Mouse (Mus musculus) embryonic facial prominence, embryonic 15.5 days (tissue): ENCODE data around the gene Zfp316. TPM values are rescaled to one million over a fixed set of nuclear protein-coding genes. Genes with fewer than 3 reads are reported as not detected.

Experiments used
- ATAC-seq: fragments of 200-750 bp; cut with Nextera tagmentation; 2 replicates; pipeline ENCODE4 v1.8.0; 2017; ENCODE audit warnings: low read depth, moderate TSS enrichment; ENCODE audit not compliant: insufficient number of reproducible peaks, low FRiP score, low TSS enrichment
- H3K27ac ChIP-seq: fragments of 300-500 bp; sonication (generic); replicated peaks from 2 replicates; pipeline ENCODE4 v1.5.1; 2015; ENCODE audit warnings: mild to moderate bottlenecking, inconsistent platforms
- H3K27me3 ChIP-seq: fragments of 300-500 bp; sonication (generic); 2 replicates; pipeline ENCODE4 v1.6.1; 2015; ENCODE audit warnings: inconsistent platforms
- H3K36me3 ChIP-seq: fragments of 300-500 bp; sonication (generic); 2 replicates; pipeline ENCODE4 v1.6.1; 2015; ENCODE audit warnings: mild to moderate bottlenecking, inconsistent platforms
- H3K4me1 ChIP-seq: fragments of 300-500 bp; sonication (generic); 2 replicates; pipeline ENCODE4 v1.6.1; 2015; ENCODE audit warnings: inconsistent platforms
- H3K4me2 ChIP-seq: fragments of 300-500 bp; sonication (generic); replicated peaks from 2 replicates; pipeline ENCODE4 v1.6.1; 2015; ENCODE audit warnings: mild to moderate bottlenecking, inconsistent platforms
- H3K4me3 ChIP-seq: fragments of 300-500 bp; sonication (generic); replicated peaks from 2 replicates; pipeline ENCODE4 v1.5.1; 2015; ENCODE audit warnings: mild to moderate bottlenecking, inconsistent platforms
- H3K9ac ChIP-seq: fragments of 300-500 bp; sonication (generic); 2 replicates; pipeline ENCODE4 v1.6.1; 2015; ENCODE audit warnings: inconsistent platforms
- H3K9me3 ChIP-seq: fragments of 300-500 bp; sonication (generic); replicated peaks from 2 replicates; pipeline ENCODE4 v1.6.1; 2016; ENCODE audit warnings: inconsistent platforms
- whole genome bisulfite sequencing: fragments of 180-500 bp; shearing (Covaris S2); methylation state at CpG from one replicate; pipeline ENCODE4 v1.1.7; 2015; 5-methylcytosine and 5-hydroxymethylcytosine counted together
- polyA plus RNA-seq: library from polyadenylated mRNA; unstranded; fragments of >200 nt; fragmentation: Nextera tagmentation; extraction: Ambion mirVana; gene quantifications from 2 replicates; pipeline ENCODE4 v1.2.1, GENCODE M21; 2015

Zfp316 gene
- polyA plus RNA-seq = 4.4 and 5.2 TPM in 2 replicates

DNA sequence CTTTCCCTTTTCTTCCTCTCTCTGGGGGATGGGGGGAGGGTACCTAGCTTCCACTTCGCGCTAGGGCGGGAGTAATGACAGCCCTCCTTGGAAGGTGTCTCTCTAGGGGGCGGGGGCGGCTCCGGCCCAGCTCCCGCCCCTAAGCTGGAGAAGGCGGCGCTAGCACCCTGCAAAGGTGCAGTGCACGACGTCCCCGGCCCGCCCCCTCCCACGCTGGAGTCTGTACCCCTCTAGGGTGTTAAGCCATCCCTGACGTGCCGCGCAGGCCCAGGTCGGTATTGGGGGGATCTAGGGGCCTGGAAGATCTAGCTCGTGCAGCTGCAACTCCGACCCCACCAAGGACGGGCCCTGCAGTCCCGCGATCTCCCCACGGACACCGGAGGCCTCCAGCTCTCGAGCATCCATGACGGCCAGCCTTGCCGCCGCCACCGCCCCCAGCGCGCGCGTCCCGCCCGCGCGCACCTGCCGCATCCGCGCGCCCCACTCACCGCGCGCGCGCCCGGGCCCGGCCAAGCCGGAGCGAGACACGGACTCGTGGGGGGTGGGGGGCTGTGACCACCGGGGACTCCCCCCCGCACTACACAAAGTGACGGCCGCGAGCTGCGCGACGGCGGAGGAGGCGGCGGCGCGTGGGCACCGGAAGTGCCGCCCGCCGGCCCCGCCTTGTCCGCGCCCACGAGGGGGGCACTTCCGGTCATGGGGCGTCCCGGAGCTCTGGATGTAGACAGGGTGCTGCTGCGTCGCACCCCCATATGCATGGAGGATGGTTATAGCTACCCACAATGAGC is at the start of gene Zfp316:
TSS of gene Zfp316 (minus strand) at position 660 of the 788 bp plus-strand sequence.
- no peaks in the 10 kb centered on the region for H3K9me3 ChIP-seq
- H3K4me1 ChIP-seq = peaks cover 23% of the 10 kb centered on the region
- peak within 1 kb of the TSS; percentile 88 for H3K4me2 ChIP-seq
- peaks cover 2% of the 10 kb centered on the region; the same call in 1 of the 2 replicates for H3K36me3 ChIP-seq
- H3K27me3 ChIP-seq = no peaks in the 10 kb centered on the region
- H3K27ac ChIP-seq = peak within 1 kb of the TSS; percentile 63
- peak; percentile 80 for ATAC-seq
- peak within 1 kb of the TSS; percentile 78 for H3K4me3 ChIP-seq
- under 1% methylated on average over 76 of the region's 79 CpGs for WGBS
- peak within 1 kb of the TSS; percentile 88 for H3K9ac ChIP-seq

DNA sequence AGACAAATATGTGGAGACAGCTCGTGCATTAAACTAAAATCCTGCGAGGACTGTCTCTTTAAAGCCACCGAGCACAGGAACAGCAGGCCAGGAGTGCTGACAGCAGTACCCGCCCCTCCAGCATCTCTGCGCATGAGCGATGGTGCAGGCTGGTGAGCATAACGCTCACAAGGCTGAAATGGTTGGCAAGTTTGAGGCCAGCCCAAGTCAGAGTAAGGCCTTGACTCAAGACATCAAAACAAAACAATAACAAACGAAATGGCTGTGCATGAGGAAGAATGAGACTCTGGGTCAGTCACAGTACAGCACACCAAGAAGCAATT is 47.4 kb upstream of the Zfp316 start:
- WGBS = 86% methylated on average over 8 of the region's 8 CpGs
- ATAC-seq = no peak

DNA sequence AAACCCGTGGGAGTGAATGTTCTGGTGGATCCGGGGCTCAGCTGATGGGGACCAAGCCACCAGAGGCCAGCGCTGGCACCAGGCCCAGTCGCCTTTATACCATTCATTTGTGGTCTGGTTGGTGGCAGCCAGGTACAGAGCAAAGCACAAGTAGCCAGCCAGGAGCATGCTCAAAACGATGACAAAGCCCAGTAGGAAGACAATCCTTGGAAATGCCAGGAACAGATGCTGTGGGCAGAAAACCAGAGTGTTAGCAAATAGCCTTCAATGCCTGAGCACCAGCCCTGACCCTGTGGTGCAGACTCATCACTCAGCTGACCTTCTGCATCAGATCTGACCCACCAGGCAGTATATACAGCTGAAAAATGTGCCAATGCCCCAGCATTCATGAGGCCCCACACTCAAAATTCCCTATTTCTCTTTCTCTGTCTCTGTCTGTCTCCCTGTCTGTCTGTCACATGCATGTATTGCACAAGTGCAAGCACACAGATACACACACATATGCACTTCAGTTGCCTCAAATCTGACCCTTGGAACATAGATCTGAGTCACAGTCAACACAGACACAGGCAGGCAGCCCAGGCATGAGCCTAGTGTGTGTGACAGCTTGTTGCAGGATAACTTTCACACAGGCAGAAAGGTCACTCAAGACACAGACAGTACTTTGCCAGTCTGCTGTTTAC is 46.9 kb upstream of the Zfp316 start:
- no peak overlapping the region for H3K4me3 ChIP-seq
- peaks cover 66% of the 10 kb centered on the region for H3K36me3 ChIP-seq
- H3K4me2 ChIP-seq = no peak overlapping the region
- WGBS = 88% methylated on average over 5 of the region's 5 CpGs
- H3K27ac ChIP-seq = no peak overlapping the region
- H3K4me1 ChIP-seq = peaks cover 16% of the 10 kb centered on the region
- no peaks in the 10 kb centered on the region for H3K27me3 ChIP-seq
- H3K9ac ChIP-seq = no peak overlapping the region
- no peaks in the 10 kb centered on the region for H3K9me3 ChIP-seq
- ATAC-seq = no peak

More for the DNA sequence above, 47.4 kb upstream of the Zfp316 start:
- Histone ChIP-seq H3K9ac (no peak overlapping the region), H3K27me3 (no peaks in the 10 kb centered on the region), H3K36me3 (peaks cover 67% of the 10 kb centered on the region), H3K4me2 (no peak overlapping the region), H3K9me3 (no peaks in the 10 kb centered on the region), H3K4me1 (peaks cover 16% of the 10 kb centered on the region), H3K27ac (no peak overlapping the region), H3K4me3 (no peak overlapping the region)

DNA sequence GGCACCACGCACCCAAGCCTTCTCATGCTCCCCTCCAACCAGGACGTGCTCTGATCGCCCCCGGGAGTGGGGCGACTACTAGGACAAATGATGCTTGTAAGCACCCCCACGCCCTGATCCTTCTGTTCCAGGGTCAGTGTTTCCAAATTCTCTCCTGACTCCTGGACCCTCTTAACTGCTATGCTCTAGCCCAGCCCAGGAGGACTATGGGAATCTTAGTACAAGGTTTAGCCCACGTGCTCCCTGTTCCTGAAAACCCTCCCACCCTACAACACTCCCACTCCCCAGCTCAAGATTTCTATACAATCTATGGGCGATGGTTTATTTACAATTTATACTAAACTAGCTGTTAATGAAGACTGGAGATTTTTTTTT is 45.7 kb upstream of the Zfp316 start:
- H3K4me1 ChIP-seq = peaks cover 16% of the 10 kb centered on the region
- ATAC-seq = no peak
- no peak overlapping the region for H3K27ac ChIP-seq
- peak overlapping the region; percentile 91 for H3K4me3 ChIP-seq
- H3K4me2 ChIP-seq = peak overlapping the region; percentile 50
- H3K9ac ChIP-seq = no peak overlapping the region; the same call in 1 of the 2 replicates
- H3K9me3 ChIP-seq = no peaks in the 10 kb centered on the region
- WGBS = 12% methylated on average over 8 of the region's 8 CpGs
- no peaks in the 10 kb centered on the region for H3K27me3 ChIP-seq
- H3K36me3 ChIP-seq = peaks cover 66% of the 10 kb centered on the region

DNA sequence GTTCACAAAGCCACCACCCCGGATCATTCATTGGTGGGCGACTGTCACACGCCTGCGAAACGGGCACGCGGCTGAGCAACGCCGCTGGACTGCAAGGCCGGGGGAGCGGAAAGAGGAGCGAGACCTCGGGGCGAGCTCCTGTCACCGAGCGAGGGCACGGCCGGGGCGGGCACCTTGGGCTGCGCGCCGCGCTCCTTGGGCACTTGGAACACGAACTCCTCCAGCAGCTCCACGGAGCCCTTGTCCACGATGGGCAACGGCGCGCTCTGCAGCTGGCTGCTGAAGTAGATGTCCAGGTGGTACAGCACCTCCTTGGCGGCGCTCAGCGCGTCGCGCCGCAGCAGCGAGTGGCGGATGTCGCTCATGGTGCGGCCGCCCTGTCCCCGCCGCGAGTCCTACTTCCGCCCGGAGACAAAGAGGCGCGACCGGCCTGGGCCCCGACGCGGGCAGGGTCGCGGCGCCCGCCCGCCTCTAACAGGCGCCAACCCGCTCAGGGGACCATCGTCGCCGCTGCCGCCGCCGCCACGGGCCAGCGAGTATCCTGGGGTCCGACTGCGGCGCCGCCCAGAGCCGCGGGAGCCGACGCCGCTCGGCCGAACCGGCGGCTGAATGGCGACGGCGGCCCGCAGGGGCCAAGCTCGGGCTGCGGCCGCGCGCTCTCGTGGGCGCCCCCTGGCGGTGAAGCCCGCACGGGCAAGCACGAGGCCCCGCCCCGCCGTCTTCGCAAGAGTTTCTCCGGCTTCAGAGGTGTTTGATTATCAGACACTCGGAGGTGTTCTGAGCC is 45.1 kb upstream of the Zfp316 start, which contains the start of gene E130309D02Rik:
TSS of gene E130309D02Rik (minus strand) at position 631 of the 784 bp plus-strand sequence.
- peak within 1 kb of the TSS; percentile 83 for H3K9ac ChIP-seq
- H3K27me3 ChIP-seq = no peaks in the 10 kb centered on the region
- peak; percentile 85 for ATAC-seq
- H3K4me2 ChIP-seq = peak within 1 kb of the TSS; percentile 80
- peak within 1 kb of the TSS; percentile 88 for H3K27ac ChIP-seq
- 0% methylated on average over 87 of the region's 101 CpGs for WGBS
- peak within 1 kb of the TSS; percentile 91 for H3K4me3 ChIP-seq
- no peaks in the 10 kb centered on the region for H3K9me3 ChIP-seq
- H3K36me3 ChIP-seq = peaks cover 66% of the 10 kb centered on the region
- peaks cover 16% of the 10 kb centered on the region for H3K4me1 ChIP-seq

DNA sequence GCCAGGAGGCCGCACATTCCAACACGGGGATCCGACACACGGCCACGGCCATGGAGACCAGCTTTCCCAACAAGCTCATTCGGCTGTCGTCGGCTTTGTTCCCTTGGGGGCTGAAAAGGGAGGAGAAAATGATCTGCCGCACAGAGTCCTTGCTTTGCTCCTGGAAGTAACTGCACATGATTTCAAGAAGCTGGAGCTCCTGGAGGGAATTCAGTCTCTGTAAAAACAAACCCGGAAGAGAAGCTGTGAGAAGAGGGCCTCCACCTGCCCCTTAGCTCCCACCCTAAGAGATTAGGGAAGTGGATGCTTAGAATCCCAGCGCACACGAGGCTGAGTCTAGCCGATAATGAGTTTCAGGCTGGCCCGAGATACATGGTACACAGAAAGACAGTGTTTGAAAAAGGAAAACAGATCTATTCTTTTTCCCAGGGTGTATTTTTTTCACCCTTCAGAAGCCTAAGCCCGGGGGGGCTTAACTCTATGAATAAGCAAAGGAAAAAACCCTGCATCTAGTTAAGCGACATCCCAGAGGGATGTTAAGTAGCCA is 44.4 kb upstream of the Zfp316 start:
- Histone ChIP-seq H3K27ac (no peak overlapping the region; the same call in 1 of the 2 replicates), H3K27me3 (no peaks in the 10 kb centered on the region), H3K4me2 (peak overlapping the region; percentile 80), H3K36me3 (peaks cover 66% of the 10 kb centered on the region), H3K9me3 (no peaks in the 10 kb centered on the region), H3K4me3 (peak overlapping the region; percentile 91), H3K4me1 (peaks cover 20% of the 10 kb centered on the region), H3K9ac (peak overlapping the region; percentile 83)
- WGBS = 2% methylated on average over 16 of the region's 16 CpGs
- no peak for ATAC-seq

DNA sequence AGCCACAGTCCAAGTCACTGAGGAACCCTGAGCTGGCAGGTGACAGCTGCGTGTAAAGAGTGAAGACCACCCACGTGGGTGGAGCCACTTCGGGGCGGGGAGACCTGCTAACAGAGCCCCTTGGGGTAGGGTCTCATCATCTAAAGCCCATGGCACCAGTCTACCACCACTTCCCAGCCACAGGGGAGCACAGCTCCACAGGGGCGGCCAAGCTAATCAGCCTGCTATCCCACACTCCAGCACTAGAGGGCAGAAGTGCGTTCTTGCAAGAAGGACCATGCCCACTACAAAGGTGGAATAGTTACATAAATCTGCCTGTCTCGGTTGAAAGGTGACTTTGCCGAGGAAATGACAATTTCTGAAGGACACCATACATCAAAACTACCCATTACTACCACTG is 42.1 kb upstream of the Zfp316 start:
- peaks cover 20% of the 10 kb centered on the region for H3K4me1 ChIP-seq
- no peak overlapping the region for H3K27ac ChIP-seq
- H3K27me3 ChIP-seq = no peaks in the 10 kb centered on the region
- ATAC-seq = 0 out of 2 replicates have a peak, but pooled peaks have one; percentile 1
- no peak overlapping the region for H3K4me3 ChIP-seq
- H3K36me3 ChIP-seq = peaks cover 66% of the 10 kb centered on the region
- H3K9ac ChIP-seq = no peak overlapping the region
- WGBS = 65% methylated on average over 8 of the region's 8 CpGs
- H3K4me2 ChIP-seq = no peak overlapping the region
- H3K9me3 ChIP-seq = no peaks in the 10 kb centered on the region

DNA sequence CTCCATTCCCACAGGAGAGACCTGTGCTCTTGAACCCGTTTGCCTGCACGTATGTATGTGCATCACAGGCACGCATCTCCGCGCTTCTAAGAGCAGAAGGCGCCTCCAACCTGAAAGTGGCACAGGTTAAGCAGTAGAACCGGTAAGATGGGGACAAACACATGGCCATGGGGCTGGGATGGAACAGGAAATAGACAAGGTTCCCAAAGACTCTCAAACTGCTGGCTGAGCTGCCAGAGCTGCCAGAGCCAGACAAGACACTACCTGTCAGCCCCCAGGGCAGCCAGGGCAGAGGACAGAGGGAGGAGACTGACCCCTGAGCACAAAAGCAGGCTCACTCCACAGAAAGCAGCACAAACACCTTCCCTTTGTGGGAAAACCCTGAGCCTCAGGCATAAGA is 40.1 kb upstream of the Zfp316 start:
- no peaks in the 10 kb centered on the region for H3K9me3 ChIP-seq
- H3K4me2 ChIP-seq = no peak overlapping the region
- no peaks in the 10 kb centered on the region for H3K27me3 ChIP-seq
- peaks cover 74% of the 10 kb centered on the region for H3K36me3 ChIP-seq
- H3K27ac ChIP-seq = no peak overlapping the region
- WGBS = 91% methylated on average over 7 of the region's 7 CpGs
- no peak overlapping the region for H3K4me3 ChIP-seq
- H3K9ac ChIP-seq = no peak overlapping the region
- ATAC-seq = no peak
- peaks cover 17% of the 10 kb centered on the region for H3K4me1 ChIP-seq

DNA sequence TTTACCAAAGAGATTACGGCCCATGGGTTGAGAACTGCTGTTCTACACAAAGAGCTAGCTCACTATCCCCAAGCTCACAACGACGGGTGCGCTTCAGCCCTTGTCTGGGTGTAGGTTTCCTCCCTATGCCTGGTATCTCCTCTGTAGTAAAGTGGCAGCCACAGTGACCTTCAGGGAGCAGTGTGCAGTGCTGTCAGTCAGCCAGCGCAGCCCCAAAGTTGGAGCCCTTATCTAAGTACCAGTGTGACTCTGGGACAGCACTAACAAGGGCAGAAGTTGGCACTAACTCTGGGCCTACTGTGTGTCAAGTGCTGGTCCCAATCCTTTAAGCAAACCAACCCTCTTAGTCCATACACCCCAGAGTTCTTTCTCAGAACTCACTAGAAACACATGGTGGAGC is 39.0 kb upstream of the Zfp316 start:
- Histone ChIP-seq H3K27me3 (no peaks in the 10 kb centered on the region), H3K36me3 (peaks cover 82% of the 10 kb centered on the region), H3K4me2 (no peak overlapping the region), H3K27ac (no peak overlapping the region), H3K4me3 (no peak overlapping the region), H3K4me1 (peaks cover 12% of the 10 kb centered on the region), H3K9ac (no peak overlapping the region), H3K9me3 (no peaks in the 10 kb centered on the region)
- WGBS = 95% methylated on average over 5 of the region's 5 CpGs
- ATAC-seq = no peak

DNA sequence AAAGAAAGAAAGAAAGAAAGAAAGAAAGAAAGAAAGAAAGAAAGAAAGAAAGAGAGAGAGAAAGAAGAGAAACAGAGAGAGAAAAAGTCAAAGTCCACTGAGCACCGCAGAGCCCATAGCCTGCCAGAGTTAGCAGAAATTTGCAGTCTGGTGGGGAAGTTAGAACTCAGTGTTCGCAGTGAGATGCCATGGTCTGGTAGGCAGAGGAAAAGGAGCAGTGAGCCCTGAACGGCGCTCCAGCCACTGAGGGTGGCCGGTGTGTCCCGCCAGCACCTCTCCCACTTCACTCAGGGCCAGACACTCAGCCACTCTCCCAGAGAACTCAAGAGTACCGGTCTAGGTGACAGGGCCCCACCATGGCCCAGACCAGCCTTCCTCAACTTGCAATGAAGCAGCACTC is 34.4 kb upstream of the Zfp316 start:
- no peaks in the 10 kb centered on the region for H3K27me3 ChIP-seq
- no peak overlapping the region for H3K4me2 ChIP-seq
- no peak overlapping the region for H3K9ac ChIP-seq
- H3K9me3 ChIP-seq = no peaks in the 10 kb centered on the region
- H3K4me1 ChIP-seq = no peaks in the 10 kb centered on the region
- H3K27ac ChIP-seq = no peak overlapping the region
- peaks cover 95% of the 10 kb centered on the region for H3K36me3 ChIP-seq
- WGBS = 93% methylated on average over 7 of the region's 7 CpGs
- no peak for ATAC-seq
- no peak overlapping the region for H3K4me3 ChIP-seq

DNA sequence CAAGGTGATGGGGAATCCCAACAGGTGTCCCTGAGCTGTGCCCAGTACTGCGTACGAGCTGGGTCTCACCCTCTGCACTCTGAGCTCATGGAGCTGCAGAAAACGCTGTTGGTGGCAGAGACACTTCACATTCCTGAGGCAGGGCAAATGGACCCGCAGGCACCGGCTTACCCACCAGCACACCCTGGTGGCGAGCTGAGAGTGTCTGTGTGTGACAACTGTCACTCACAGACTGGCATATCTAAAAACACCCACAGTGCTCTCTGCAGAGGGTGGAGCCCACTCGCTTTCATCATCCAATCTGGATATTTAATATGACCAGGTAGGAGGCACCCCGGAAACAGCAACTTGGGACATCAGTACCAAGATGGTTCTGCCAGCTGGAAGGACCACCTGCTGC is 31.5 kb upstream of the Zfp316 start:
- no peak overlapping the region for H3K9ac ChIP-seq
- H3K36me3 ChIP-seq = peaks cover 72% of the 10 kb centered on the region
- no peaks in the 10 kb centered on the region for H3K27me3 ChIP-seq
- H3K4me3 ChIP-seq = no peak overlapping the region
- no peaks in the 10 kb centered on the region for H3K9me3 ChIP-seq
- H3K27ac ChIP-seq = no peak overlapping the region
- ATAC-seq = no peak
- no peaks in the 10 kb centered on the region for H3K4me1 ChIP-seq
- H3K4me2 ChIP-seq = no peak overlapping the region
- WGBS = 81% methylated on average over 8 of the region's 8 CpGs
